Mouse (Mus musculus) gastrocnemius, postnatal 25 days (tissue): Measurements from ENCODE around the gene Zfp764. TPM values are rescaled to one million over a fixed set of nuclear protein-coding genes. Genes with fewer than 3 reads are reported as not detected.

ENCODE experiments used
- total RNA-seq, 2 experiments: library from RNA; stranded (reverse); gene quantifications; 1 replicate in 1 of 2; 2 replicates in 1 of 2; pipeline ENCODE4 v1.2.3; 2021

The Zfp764 gene
- total RNA-seq, 2 experiments from 2014 or later: 1.7 TPM

Other genes with a start within 250 kb of the Zfp764 start
- 10 to 100 TPM; 26.2 to 28.2 TPM for gene Cd2bp2, start 210.8 kb downstream of the Zfp764 start, total RNA-seq
- 10 to 100 TPM; 32.8 to 34.1 TPM for gene Tbc1d10b, start 198.4 kb downstream of the Zfp764 start, total RNA-seq
- over 10,000 TPM; 49,123 to 49,891 TPM for gene Mylpf, start 197.9 kb downstream of the Zfp764 start, total RNA-seq
- gene Zfp553, start 173.8 kb downstream of the Zfp764 start, total RNA-seq: 1 to 10 TPM; 4.0 to 4.2 TPM
- gene Sept1, start 173.7 kb downstream of the Zfp764 start, total RNA-seq: 1 to 10 TPM; 1.5 to 1.7 TPM
- 10 to 100 TPM; 15.8 to 16.8 TPM for gene Zfp771, start 162.5 kb downstream of the Zfp764 start, total RNA-seq
- gene Dctpp1, start 146.1 kb downstream of the Zfp764 start, total RNA-seq: 10 to 100 TPM; 26.5 to 28.7 TPM
- 10 to 100 TPM; 28.6 to 30.7 TPM for gene Sephs2, start 132.8 kb downstream of the Zfp764 start, total RNA-seq
- under 1 TPM; 0.26 to 0.40 TPM for gene Itgal, start 110.6 kb downstream of the Zfp764 start, total RNA-seq
- 10 to 100 TPM; 27.0 to 28.4 TPM for gene Zfp768, start 61.2 kb downstream of the Zfp764 start, total RNA-seq
- gene Zfp747, start 30.8 kb downstream of the Zfp764 start, total RNA-seq: 1 to 10 TPM; 2.9 to 3.0 TPM
- gene 9130019O22Rik, start 19.7 kb downstream of the Zfp764 start, total RNA-seq: 1 to 10 TPM; 1.5 TPM
- gene E430018J23Rik, start 13.2 kb downstream of the Zfp764 start, total RNA-seq: 1 to 10 TPM; 1.7 to 1.8 TPM
- gene Zfp688, start 15.2 kb upstream of the Zfp764 start, total RNA-seq: 1 to 10 TPM; 2.0 to 2.7 TPM
- 1 to 10 TPM in 1 of 2 experiments, under 1 TPM in 1; 0.67 to 1.0 TPM for gene Zfp689, start 42.3 kb upstream of the Zfp764 start, total RNA-seq
- 10 to 100 TPM; 17.3 to 17.7 TPM for gene Prr14, start 52.8 kb upstream of the Zfp764 start, total RNA-seq
- gene Fbrs, start 72.4 kb upstream of the Zfp764 start, total RNA-seq: 10 to 100 TPM; 15.8 to 16.8 TPM
- 10 to 100 TPM; 46.1 to 47.6 TPM for gene Srcap, start 105.2 kb upstream of the Zfp764 start, total RNA-seq
- gene Gm42715, start 112.8 kb upstream of the Zfp764 start, total RNA-seq: 1 to 10 TPM; 4.7 to 5.2 TPM
- not detected for gene Tmem265, start 154.6 kb upstream of the Zfp764 start, total RNA-seq
- gene Phkg2, start 166.5 kb upstream of the Zfp764 start, total RNA-seq: 1 to 10 TPM; 8.2 to 9.4 TPM
- gene Ccdc189, start 181.8 kb upstream of the Zfp764 start, total RNA-seq: 1 to 10 TPM; 2.1 to 4.5 TPM
- gene Rnf40, start 181.9 kb upstream of the Zfp764 start, total RNA-seq: 10 to 100 TPM; 29.4 to 30.0 TPM
- 1 to 10 TPM; 8.4 to 9.4 TPM for gene Zfp629, start 209.0 kb upstream of the Zfp764 start, total RNA-seq